Mouse (Mus musculus): ENCODE measurements around the gene Dennd6a.

- TF ChIP-seq CTCF (IDR thresholded peaks at IDR 0.05; ENCODE audit: control insufficient read depth, insufficient read depth, insufficient replicate concordance, low read depth, low read length) (no peak), POLR2A (IDR thresholded peaks at IDR 0.05; ENCODE audit: control insufficient read depth, low read depth, low read length) (no peak)
Measured at GRCm38 (mm10) chr14:26583645-26584044, 10.0 kb downstream of the Dennd6a start.
